19 mouse cellular contexts compared by ENCODE assay signal in the genomic region with DNA sequence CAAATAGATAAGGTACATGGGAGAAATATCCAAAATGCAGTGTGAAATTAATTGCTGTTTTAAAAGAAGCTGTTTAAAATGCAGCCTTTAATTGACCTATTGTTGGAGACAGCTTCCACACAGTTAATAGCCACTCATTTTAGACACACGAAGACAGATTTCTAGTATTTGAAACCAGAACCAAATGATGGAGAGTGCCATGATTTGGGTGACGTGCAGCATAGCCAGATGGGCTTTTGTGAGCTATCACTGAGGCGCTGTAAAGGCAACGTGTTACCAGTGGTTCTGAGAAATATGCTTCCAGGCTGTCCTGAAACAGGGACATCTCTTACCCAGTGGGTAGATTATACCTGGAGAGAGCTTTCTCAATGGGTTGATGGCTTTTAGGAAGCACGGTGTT.
"Had no signal": no experiment of that assay in that cellular context is flagged by ENCODE, and none has a peak within 500 bp of the region (broad histone marks: within the 10 kb centered on the region; RNA-seq: fewer than 3 reads in every experiment).

No protein-coding gene starts in this region.

- H3K27ac ChIP-seq: limb, embryonic 12.5 days; limb, embryonic 15.5 days; liver, embryonic 14.5 days; stomach, postnatal 0 days had no signal

- H3K9me3 ChIP-seq: limb, embryonic 15.5 days had no signal

- H3K36me3 ChIP-seq: limb, embryonic 12.5 days; limb, embryonic 15.5 days had no signal

- H3K4me1 ChIP-seq: limb, embryonic 12.5 days; limb, embryonic 15.5 days had no signal

- DNase-seq: kidney, adult 9 months; kidney, postnatal 14 days; left cerebral cortex, postnatal 4 days; liver, postnatal 0 days; lung, postnatal 10 days; lung, postnatal 4 days; right cerebral cortex, adult 18-20 months; right cerebral cortex, postnatal 14 days; right cerebral cortex, postnatal 4 days; thymus, adult 2 months; thymus, postnatal 14 days; thymus, postnatal 4 days had no signal

- H3K9ac ChIP-seq: limb, embryonic 12.5 days; limb, embryonic 15.5 days; liver, embryonic 14.5 days; liver, postnatal 0 days; lung, embryonic 14.5 days had no signal

- ATAC-seq: liver, postnatal 0 days had no signal

- H3K4me2 ChIP-seq: limb, embryonic 12.5 days; limb, embryonic 15.5 days; liver, embryonic 11.5 days; lung, embryonic 14.5 days; midbrain, embryonic 11.5 days had no signal

- H3K4me3 ChIP-seq: limb, embryonic 12.5 days; limb, embryonic 15.5 days had no signal

- H3K27me3 ChIP-seq: limb, embryonic 12.5 days; limb, embryonic 15.5 days had no signal
